Mouse (Mus musculus): ENCODE results near the gene AY074887. TPM values are rescaled to one million over a fixed set of nuclear protein-coding genes. Genes with fewer than 3 reads are reported as not detected.

AY074887 gene
- not detected in 2 replicates for polyA plus RNA-seq (2012; rRNA removed)

DNA sequence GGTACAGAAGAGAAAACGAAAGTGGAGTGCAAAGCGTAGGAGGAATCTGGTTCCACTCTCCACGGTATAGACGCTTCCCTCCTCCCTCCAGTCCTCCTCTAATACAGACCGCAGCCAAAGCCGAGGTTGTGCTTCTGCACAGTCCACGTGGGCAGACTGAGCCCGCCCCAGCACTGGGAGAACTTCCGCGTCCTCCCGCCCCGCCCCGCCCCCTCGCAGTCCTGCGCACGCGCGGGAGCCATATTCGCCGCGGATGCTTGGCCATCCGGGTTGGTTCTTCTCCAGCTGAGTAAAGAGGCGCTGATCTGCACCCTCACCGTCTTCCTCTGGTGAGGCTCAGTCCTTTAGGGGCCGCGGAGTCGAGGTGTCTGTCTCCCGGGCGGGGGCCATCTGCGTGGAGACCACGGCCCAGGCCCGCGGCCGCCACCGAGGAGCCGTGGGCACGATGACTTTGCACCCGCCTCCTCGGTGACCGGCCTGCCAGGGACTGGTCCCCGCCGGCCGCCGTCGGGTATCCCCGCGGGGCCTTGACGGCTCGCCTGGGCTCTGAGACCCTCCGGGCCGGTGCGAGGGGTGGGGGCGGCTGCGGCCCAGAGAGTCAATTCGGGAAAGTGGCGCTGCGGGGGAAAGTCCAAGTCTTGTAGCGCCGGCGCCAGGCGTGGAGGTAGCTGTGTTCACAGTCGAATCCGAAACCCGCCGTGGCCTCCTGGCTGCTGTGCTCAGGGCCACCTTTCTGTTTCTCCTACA lies at the start of gene AY074887, which contains the start of gene Psma4:
Gene AY074887, minus strand, starts transcription at position 424 of the 747 bp plus-strand sequence.
Gene Psma4, plus strand, starts transcription at position 216 of the 747 bp plus-strand sequence.

DNA sequence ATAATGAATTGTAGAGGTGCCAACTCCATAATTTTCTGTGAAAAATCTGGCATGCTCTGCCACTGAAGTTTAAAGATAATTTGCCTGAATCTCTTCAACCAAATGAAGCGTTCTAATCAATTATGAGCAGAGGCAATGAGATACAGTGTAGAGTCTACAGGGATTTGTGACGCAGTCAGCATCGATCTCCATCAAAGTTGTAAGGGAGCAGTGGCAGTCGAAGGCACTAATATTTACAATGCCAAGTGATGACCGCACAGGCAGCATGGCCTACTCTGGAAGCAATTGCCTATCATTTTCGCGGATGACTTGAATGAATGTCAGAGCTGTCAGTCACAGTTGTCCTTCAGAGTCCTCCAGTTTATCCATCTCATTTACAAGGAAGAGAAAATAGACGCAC lies 29.9 kb upstream of the AY074887 start, which contains the start of gene Chrna5:
Gene Chrna5, plus strand, starts transcription at position 207 of the 400 bp plus-strand sequence.

DNA sequence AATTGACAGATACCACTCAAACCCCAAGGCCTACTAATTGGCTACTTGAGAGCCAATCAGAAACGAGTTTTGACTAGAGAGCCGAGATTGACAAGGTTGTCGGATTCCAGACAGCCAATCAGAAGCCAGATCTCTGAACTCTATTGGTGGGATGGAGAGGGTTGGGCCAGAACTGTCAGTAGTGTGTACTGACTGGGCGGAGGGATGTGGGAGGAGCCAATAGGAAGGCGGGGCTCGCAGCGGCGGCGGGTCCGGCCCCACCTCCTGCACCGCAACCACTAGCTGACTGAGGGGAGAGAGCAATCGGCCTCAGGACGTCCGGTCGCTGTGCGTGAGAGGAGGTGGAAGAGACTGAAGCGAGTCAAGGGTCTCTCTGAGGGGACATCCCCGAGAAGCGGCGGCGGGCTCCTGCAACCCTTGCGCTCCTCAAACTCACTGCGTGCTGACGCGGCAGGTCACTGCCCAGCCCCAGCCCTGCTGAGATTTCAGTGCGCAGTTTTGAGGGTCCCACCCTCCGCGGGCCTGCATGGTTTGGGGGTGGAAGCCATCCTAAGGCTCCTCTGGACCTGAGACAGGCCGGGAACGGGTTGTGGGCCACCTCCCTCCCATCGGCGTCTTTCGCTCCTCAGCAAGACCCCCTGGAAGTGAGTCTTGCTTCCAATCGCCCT lies 33.7 kb downstream of the AY074887 start, which contains the start of gene Hykk:
Gene Hykk, plus strand, starts transcription at position 274 of the 668 bp plus-strand sequence.

Other genes with a start within 250 kb of the AY074887 start
- gene Wdr61, start 216.5 kb downstream of the AY074887 start, polyA plus RNA-seq (2012; rRNA removed) = 43.4 and 45.3 TPM in 2 replicates
- gene Crabp1, start 186.2 kb downstream of the AY074887 start, polyA plus RNA-seq (2012; rRNA removed) = 0.04 TPM in 1 of 2 replicates, not detected in the other
- 10.4 and 11.2 TPM in 2 replicates for gene Ireb2, start 87.2 kb downstream of the AY074887 start, polyA plus RNA-seq (2012; rRNA removed)
- 4.0 and 4.1 TPM in 2 replicates for gene Hykk, start 33.7 kb downstream of the AY074887 start, polyA plus RNA-seq (2012; rRNA removed)
- gene Psma4, start 208 bp downstream of the AY074887 start, polyA plus RNA-seq (2012; rRNA removed) = 84.9 and 90.5 TPM in 2 replicates
- 0.01 and 0.02 TPM in 2 replicates for gene Chrna5, start 29.9 kb upstream of the AY074887 start, polyA plus RNA-seq (2012; rRNA removed)
- gene Chrna3, start 75.6 kb upstream of the AY074887 start, polyA plus RNA-seq (2012; rRNA removed) = 0.01 TPM in 1 of 2 replicates, not detected in the other
- 0.01 TPM in 1 of 2 replicates, not detected in the other for gene Chrnb4, start 97.8 kb upstream of the AY074887 start, polyA plus RNA-seq (2012; rRNA removed)
- gene Ube2q2, start 197.9 kb upstream of the AY074887 start, polyA plus RNA-seq (2012; rRNA removed) = 4.9 and 5.3 TPM in 2 replicates

Measured in liver, embryonic 18 days (tissue).